Mouse (Mus musculus) limb, embryonic 13.5 days (tissue): ENCODE measurements around the gene Dlg1. TPM values are rescaled to one million over a fixed set of nuclear protein-coding genes. Genes with fewer than 3 reads are reported as not detected.

ENCODE experiments used
- ATAC-seq: fragments of 200-750 bp; cut with Nextera tagmentation; 2 replicates; pipeline ENCODE4 v1.8.0; 2017; ENCODE audit warnings: low read depth, moderate number of reproducible peaks, moderate TSS enrichment; ENCODE audit not compliant: low FRiP score
- H3K27ac ChIP-seq: fragments of 300-500 bp; sonication (generic); 2 replicates; pipeline ENCODE4 v1.5.1; 2015; ENCODE audit warnings: inconsistent platforms, mild to moderate bottlenecking, moderate library complexity
- H3K27me3 ChIP-seq: fragments of 300-500 bp; sonication (generic); 2 replicates; pipeline ENCODE4 v1.6.1; 2015; ENCODE audit warnings: mild to moderate bottlenecking, inconsistent platforms
- H3K36me3 ChIP-seq: fragments of 300-500 bp; sonication (generic); 2 replicates; pipeline ENCODE4 v1.6.1; 2015; ENCODE audit warnings: inconsistent platforms, mild to moderate bottlenecking, moderate library complexity
- H3K4me1 ChIP-seq: fragments of 300-500 bp; sonication (generic); 2 replicates; pipeline ENCODE4 v1.6.1; 2015; ENCODE audit warnings: inconsistent platforms
- H3K4me2 ChIP-seq: fragments of 300-500 bp; sonication (generic); replicated peaks from 2 replicates; pipeline ENCODE4 v1.6.1; 2015; ENCODE audit warnings: inconsistent platforms, mild to moderate bottlenecking, moderate library complexity
- H3K4me3 ChIP-seq: fragments of 300-500 bp; sonication (generic); 2 replicates; pipeline ENCODE4 v1.5.1; 2015; ENCODE audit warnings: moderate library complexity, mild to moderate bottlenecking, inconsistent platforms
- H3K9ac ChIP-seq: fragments of 300-500 bp; sonication (generic); 2 replicates; pipeline ENCODE4 v1.6.1; 2015; ENCODE audit warnings: mild to moderate bottlenecking, inconsistent platforms
- H3K9me3 ChIP-seq: fragments of 300-500 bp; sonication (generic); 2 replicates; pipeline ENCODE4 v1.6.1; 2016; ENCODE audit warnings: inconsistent platforms
- WGBS: fragments of 180-500 bp; shearing (Covaris S2); methylation state at CpG from one replicate; pipeline ENCODE4 v1.1.7; 2015; 5-methylcytosine and 5-hydroxymethylcytosine counted together
- polyA plus RNA-seq: library from polyadenylated mRNA; unstranded; fragments of >200 nt; fragmentation: Nextera tagmentation; extraction: Ambion mirVana; gene quantifications from 2 replicates; pipeline ENCODE4 v1.2.1, GENCODE M21; 2015

Dlg1 gene
- polyA plus RNA-seq, 1 experiment from 2014 or later: 35.6 TPM

DNA sequence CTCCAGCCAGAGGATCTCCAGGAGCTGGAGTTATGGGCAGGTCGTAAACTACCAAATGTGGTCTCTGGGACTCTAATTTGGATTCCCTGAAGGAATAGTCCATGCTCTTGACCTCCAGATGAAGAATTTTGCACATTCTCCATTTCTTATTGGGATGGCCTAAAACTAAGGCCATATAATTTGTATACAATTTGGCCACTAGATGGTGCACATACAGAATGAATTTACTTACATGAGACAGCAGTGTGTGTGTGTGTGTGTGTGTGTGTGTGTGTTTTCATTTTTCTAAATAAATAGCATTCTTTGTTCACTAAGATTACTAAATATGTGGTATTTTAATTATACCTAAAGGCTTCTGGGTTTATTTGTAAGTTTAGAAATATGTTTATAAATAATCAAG, 87.3 kb downstream of the Dlg1 start:
- WGBS: 62% methylated on average over 1 of the region's 1 CpGs
- H3K4me1 ChIP-seq: no peaks in the 10 kb centered on the region

DNA sequence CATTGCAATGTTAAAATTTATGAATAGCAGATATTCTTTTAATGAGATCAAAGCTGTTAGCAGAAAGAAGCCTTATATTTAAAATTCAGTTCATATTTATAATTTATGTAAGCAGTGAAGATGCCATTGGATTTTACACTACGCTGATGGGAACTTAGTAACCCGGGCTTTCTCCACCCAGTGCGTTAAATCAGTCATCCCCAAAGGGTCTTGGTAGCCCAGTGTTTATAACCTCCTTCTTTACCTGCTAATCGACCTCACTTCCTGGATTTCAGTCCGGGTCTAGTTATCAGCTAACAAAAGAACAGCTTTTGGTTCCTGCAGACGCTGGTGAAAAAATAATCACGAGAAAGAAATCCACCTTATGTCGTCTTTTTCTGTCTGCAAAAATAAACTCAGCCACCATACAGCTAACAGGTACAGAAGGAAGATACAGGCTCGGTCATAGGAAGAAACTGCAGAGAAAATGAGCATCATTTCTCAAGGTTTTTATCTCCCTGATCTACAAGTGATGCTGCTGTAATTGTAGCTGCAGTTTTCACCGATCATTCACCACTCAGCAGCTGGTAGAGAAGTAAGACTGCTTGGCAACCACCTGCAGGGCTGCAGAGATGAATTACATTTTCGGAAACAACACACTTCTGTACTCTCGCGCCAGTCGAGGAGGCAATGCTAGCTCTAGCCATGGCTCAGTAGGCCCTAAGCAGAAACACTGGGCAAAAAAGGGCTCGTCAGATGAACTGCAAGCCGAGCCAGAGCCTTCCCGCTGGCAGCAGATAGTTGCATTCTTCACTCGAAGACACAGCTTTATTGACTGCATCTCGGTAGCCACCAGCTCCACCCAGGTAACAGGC, 91.2 kb downstream of the Dlg1 start:
- H3K9me3 ChIP-seq: no peaks in the 10 kb centered on the region
- ATAC-seq: no peak
- H3K36me3 ChIP-seq: no peaks in the 10 kb centered on the region
- H3K27ac ChIP-seq: no peak overlapping the region
- H3K27me3 ChIP-seq: no peaks in the 10 kb centered on the region
- H3K4me3 ChIP-seq: no peak overlapping the region
- peaks cover 1% of the 10 kb centered on the region; the same call in 1 of the 2 replicates for H3K4me1 ChIP-seq
- no peak overlapping the region for H3K9ac ChIP-seq
- 74% methylated on average over 19 of the region's 19 CpGs for WGBS
- no peak overlapping the region for H3K4me2 ChIP-seq

More for the DNA sequence above, 87.3 kb downstream of the Dlg1 start:
- no peaks in the 10 kb centered on the region for H3K9me3 ChIP-seq
- peaks cover 16% of the 10 kb centered on the region for H3K36me3 ChIP-seq
- no peak overlapping the region for H3K27ac ChIP-seq
- no peak overlapping the region for H3K4me3 ChIP-seq
- H3K27me3 ChIP-seq: no peaks in the 10 kb centered on the region
- no peak overlapping the region for H3K9ac ChIP-seq
- no peak for ATAC-seq
- H3K4me2 ChIP-seq: no peak overlapping the region

- no peak overlapping the region for H3K4me2 ChIP-seq
- no peak overlapping the region for H3K27ac ChIP-seq
- H3K4me1 ChIP-seq: peaks cover 3% of the 10 kb centered on the region; the same call in 1 of the 2 replicates
- no peak for ATAC-seq
- H3K9me3 ChIP-seq: no peaks in the 10 kb centered on the region
- H3K4me3 ChIP-seq: no peak overlapping the region
- H3K36me3 ChIP-seq: no peaks in the 10 kb centered on the region
- 87% methylated on average over 1 of the region's 1 CpGs for WGBS
- H3K27me3 ChIP-seq: no peaks in the 10 kb centered on the region
- no peak overlapping the region for H3K9ac ChIP-seq
Measured at GRCm38 (mm10) chr16:31755053-31755452, 91.8 kb downstream of the Dlg1 start.

GRCm38 (mm10) chr16:31756436-31756835, 93.2 kb downstream of the Dlg1 start:
- ATAC-seq: no peak
- no peak overlapping the region for H3K9ac ChIP-seq
- 87% methylated on average over 5 of the region's 5 CpGs for WGBS
- no peak overlapping the region for H3K4me3 ChIP-seq
- H3K9me3 ChIP-seq: no peaks in the 10 kb centered on the region
- no peaks in the 10 kb centered on the region for H3K36me3 ChIP-seq
- H3K27ac ChIP-seq: no peak overlapping the region
- H3K4me1 ChIP-seq: peaks cover 3% of the 10 kb centered on the region; the same call in 1 of the 2 replicates
- H3K27me3 ChIP-seq: no peaks in the 10 kb centered on the region
- no peak overlapping the region for H3K4me2 ChIP-seq

GRCm38 (mm10) chr16:31757606-31758005, 94.4 kb downstream of the Dlg1 start:
- 81% methylated on average over 1 of the region's 1 CpGs for WGBS

GRCm38 (mm10) chr16:31759416-31759815, 96.2 kb downstream of the Dlg1 start:
- Histone ChIP-seq H3K4me3 (no peak overlapping the region), H3K9ac (no peak overlapping the region), H3K36me3 (no peaks in the 10 kb centered on the region), H3K27me3 (no peaks in the 10 kb centered on the region), H3K9me3 (no peaks in the 10 kb centered on the region), H3K27ac (no peak overlapping the region), H3K4me1 (peaks cover 3% of the 10 kb centered on the region; the same call in 1 of the 2 replicates), H3K4me2 (no peak overlapping the region)
- ATAC-seq: no peak
- 78% methylated on average over 6 of the region's 6 CpGs for WGBS

More at GRCm38 (mm10) chr16:31757606-31758005, 94.4 kb downstream of the Dlg1 start:
- H3K4me2 ChIP-seq: no peak overlapping the region
- H3K27me3 ChIP-seq: no peaks in the 10 kb centered on the region
- no peaks in the 10 kb centered on the region for H3K36me3 ChIP-seq
- H3K9ac ChIP-seq: no peak overlapping the region
- no peak for ATAC-seq
- H3K27ac ChIP-seq: no peak overlapping the region
- H3K9me3 ChIP-seq: no peaks in the 10 kb centered on the region
- H3K4me1 ChIP-seq: peaks cover 3% of the 10 kb centered on the region; the same call in 1 of the 2 replicates
- no peak overlapping the region for H3K4me3 ChIP-seq

DNA sequence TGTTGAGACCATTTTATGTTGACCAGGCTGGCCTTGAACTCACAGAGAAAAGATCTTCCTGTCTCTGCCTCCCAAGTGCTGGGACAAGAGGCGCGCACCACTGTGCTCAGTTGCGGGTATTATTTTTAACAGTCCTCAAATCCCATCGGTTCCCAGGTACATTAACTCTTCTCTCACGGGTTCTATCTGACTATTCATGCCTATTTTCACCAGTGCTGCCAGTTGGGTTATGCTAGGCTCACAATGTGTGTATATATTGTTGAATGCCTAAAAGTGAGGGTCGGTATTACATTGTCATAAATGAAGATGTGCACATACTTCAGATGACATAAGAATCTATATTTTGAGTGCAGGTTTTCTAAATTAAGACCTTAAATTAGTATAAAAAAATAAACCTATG, 103.1 kb downstream of the Dlg1 start:
- 94% methylated on average over 6 of the region's 6 CpGs for WGBS
- no peak for ATAC-seq
- Histone ChIP-seq H3K4me2 (no peak overlapping the region), H3K36me3 (no peaks in the 10 kb centered on the region), H3K27me3 (no peaks in the 10 kb centered on the region), H3K9ac (no peak overlapping the region), H3K4me1 (no peaks in the 10 kb centered on the region), H3K9me3 (no peaks in the 10 kb centered on the region), H3K4me3 (no peak overlapping the region), H3K27ac (no peak overlapping the region)

- no peak for ATAC-seq
- H3K9me3 ChIP-seq: no peaks in the 10 kb centered on the region
- WGBS: 59% methylated on average over 3 of the region's 3 CpGs
- no peaks in the 10 kb centered on the region for H3K36me3 ChIP-seq
- H3K4me1 ChIP-seq: no peaks in the 10 kb centered on the region
- H3K27ac ChIP-seq: no peak overlapping the region
- no peak overlapping the region for H3K4me3 ChIP-seq
- H3K9ac ChIP-seq: no peak overlapping the region
- H3K4me2 ChIP-seq: no peak overlapping the region
- no peaks in the 10 kb centered on the region for H3K27me3 ChIP-seq
Measured at GRCm38 (mm10) chr16:31766715-31767114, 103.5 kb downstream of the Dlg1 start.

- Histone ChIP-seq H3K4me1 (0 out of 2 replicates have a peak, but pooled peaks cover under 1% of the 10 kb centered on the region), H3K9ac (no peak overlapping the region), H3K9me3 (no peaks in the 10 kb centered on the region), H3K4me3 (no peak overlapping the region), H3K36me3 (no peaks in the 10 kb centered on the region), H3K27me3 (no peaks in the 10 kb centered on the region), H3K4me2 (no peak overlapping the region), H3K27ac (no peak overlapping the region)
- no peak for ATAC-seq
- 81% methylated on average over 10 of the region's 10 CpGs for WGBS
Measured at GRCm38 (mm10) chr16:31775924-31776323, 112.7 kb downstream of the Dlg1 start.

DNA sequence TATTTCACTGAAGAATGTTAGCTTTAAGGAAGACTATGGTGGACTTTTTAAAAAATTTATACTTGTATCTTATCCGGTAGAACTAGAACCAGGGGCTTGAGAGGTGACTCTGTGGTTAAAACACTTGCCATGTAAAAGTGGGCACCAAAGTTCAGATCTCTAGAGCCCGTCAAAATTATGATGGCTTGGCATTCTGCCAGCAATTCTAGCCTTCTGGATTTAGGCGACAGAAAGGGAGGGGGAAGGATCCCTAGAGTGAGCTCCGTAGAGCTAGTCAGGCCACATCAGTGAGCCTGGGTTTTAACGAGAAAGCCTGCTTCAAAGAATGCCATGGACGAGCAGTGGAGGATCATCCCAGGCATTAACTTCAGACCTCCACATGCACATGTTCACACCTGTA, 117.8 kb downstream of the Dlg1 start:
- no peak overlapping the region for H3K4me3 ChIP-seq
- no peak overlapping the region for H3K27ac ChIP-seq
- no peaks in the 10 kb centered on the region for H3K27me3 ChIP-seq
- no peak for ATAC-seq
- H3K4me2 ChIP-seq: no peak overlapping the region
- 0 out of 2 replicates have a peak, but pooled peaks cover 3% of the 10 kb centered on the region for H3K4me1 ChIP-seq
- H3K9me3 ChIP-seq: no peaks in the 10 kb centered on the region
- peaks cover 4% of the 10 kb centered on the region; the same call in 1 of the 2 replicates for H3K36me3 ChIP-seq
- no peak overlapping the region for H3K9ac ChIP-seq
- 22% methylated on average over 6 of the region's 6 CpGs for WGBS

DNA sequence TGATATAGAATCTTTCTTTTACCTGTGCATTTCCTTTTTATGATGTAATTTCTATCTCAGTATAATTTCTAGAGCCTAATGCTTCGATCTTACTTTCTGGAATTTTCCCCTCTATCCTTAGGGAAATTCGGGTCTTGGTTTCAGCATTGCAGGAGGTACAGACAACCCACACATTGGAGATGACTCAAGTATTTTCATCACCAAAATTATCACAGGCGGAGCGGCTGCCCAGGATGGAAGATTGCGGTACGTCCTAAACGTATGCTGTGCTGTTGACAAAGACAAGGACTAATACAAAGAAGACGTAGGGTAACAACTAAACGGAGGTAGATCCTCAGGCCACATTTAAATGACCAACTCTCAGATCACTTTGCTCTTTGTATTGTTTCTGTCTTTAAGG, 126.8 kb downstream of the Dlg1 start:
- Histone ChIP-seq H3K4me2 (no peak overlapping the region), H3K9me3 (no peaks in the 10 kb centered on the region), H3K4me1 (no peaks in the 10 kb centered on the region), H3K27ac (no peak overlapping the region), H3K4me3 (no peak overlapping the region), H3K9ac (no peak overlapping the region), H3K27me3 (no peaks in the 10 kb centered on the region), H3K36me3 (peaks cover 25% of the 10 kb centered on the region)
- WGBS: 95% methylated on average over 9 of the region's 9 CpGs
- ATAC-seq: no peak

DNA sequence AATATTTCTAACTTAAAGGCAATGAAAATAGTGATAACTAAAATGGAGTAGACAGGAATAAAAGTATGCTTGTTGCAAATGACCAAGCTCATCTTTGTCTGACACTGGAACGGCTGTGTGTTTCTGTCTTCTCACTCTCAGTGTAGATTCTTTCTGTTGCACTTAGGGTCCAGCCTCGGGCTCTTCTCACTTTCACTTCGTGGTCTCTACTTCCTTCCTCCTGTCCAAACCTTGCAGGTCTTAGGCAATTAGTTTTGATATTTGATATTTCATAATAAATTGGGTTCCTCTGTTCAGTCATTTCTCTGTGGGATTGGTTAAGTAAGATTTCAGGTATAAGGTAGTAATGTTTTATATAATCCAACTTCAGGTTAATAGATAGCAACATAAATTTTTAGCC, 140.4 kb downstream of the Dlg1 start:
- H3K4me3 ChIP-seq: no peak overlapping the region
- H3K4me1 ChIP-seq: no peaks in the 10 kb centered on the region
- no peaks in the 10 kb centered on the region for H3K27me3 ChIP-seq
- no peak overlapping the region for H3K4me2 ChIP-seq
- WGBS: 80% methylated on average over 3 of the region's 3 CpGs
- H3K27ac ChIP-seq: no peak overlapping the region
- ATAC-seq: no peak
- no peaks in the 10 kb centered on the region for H3K9me3 ChIP-seq
- no peak overlapping the region for H3K9ac ChIP-seq
- H3K36me3 ChIP-seq: peaks cover 51% of the 10 kb centered on the region
